Mouse (Mus musculus) lung, adult 2 months (tissue): Measurements from ENCODE around the gene Slc8a2.

ENCODE experiments used
- CTCF ChIP-seq: fragments of 200-500 bp; IDR thresholded peaks from 2 replicates; pipeline ENCODE4 v1.5.1; 2011; ENCODE audit warnings: mild to moderate bottlenecking, low read length, control low read depth; ENCODE audit not compliant: insufficient read depth
- POLR2A ChIP-seq: fragments of 200-500 bp; IDR thresholded peaks from 2 replicates; pipeline ENCODE4 v1.6.1; 2011; ENCODE audit warnings: low read depth, mild to moderate bottlenecking, control low read depth, low read length, borderline replicate concordance; ENCODE audit errors: extremely low read depth

DNA sequence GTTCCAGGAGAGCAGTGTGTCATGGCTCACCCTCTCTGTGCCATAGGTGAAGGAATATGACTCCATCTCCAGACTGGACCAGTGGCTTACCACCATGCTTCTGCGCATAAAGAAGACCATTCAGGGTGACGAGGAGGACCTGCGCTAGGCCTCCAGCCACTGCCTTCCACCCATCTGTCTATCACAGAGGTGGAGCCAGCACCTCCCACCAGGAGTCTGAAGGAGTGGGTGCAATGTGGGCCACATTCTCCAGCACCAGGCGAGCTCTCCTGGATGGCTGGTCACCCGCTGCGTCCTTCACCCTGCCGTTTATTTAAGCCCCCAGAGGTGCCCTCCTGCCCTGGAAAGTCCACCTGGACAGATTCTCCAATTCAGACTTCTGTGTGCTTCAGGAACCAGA, 13.2 kb upstream of the Slc8a2 start:
- no peak for TF ChIP-seq CTCF
- TF ChIP-seq POLR2A = no peak
